Mouse (Mus musculus): ENCODE results near the gene Smim23.

DNA sequence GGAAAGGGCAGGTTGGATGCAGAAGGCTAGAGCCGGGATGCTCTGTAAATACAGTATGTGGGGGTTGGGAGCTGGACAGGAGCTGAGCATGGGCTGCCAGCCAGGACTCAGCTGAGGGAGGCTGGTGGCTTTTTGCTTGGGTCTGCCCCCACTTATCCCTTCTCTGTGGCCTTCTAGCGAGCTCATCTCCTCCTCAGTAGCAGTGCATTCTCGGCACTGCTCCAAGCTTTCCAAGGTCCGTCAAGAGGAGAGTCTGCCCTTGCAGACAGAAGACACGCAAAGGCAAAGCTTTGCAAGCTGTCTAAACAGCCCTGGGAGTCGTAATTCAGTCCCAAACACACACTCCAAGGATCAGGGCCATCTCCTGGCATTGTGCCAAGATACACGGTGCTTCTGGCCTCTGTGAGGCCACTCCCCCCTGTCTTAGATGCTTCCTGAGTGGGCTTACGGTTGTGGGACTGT is 33.0 kb upstream of the Smim23 start:
- TF ChIP-seq POLR2A (IDR thresholded peaks at IDR 0.05; ENCODE audit: control insufficient read depth, low read depth, low read length) (no peak), CTCF (IDR thresholded peaks at IDR 0.05; ENCODE audit: control insufficient read depth, insufficient read depth, insufficient replicate concordance, low read depth, low read length) (no peak)
